Mouse (Mus musculus) CH12.LX (cell line): ENCODE measurements at regions not wholly inside any gene's neighbourhood (a gene's known extent, or its start where the extent isn't known, plus 50 kb on each side); places are given as distances from the start of the nearest gene placed in this dataset.

Source experiments
- CTCF ChIP-seq, 2 experiments: IDR thresholded peaks in 1 of 2; conservative IDR thresholded peaks in 1 of 2; 2 replicates each; pipeline ENCODE4 v1.5.1; 2011 to 2012; ENCODE audit warnings: low read depth in 2 of 2, low read length in 2 of 2, improper control_type of control experiment in 1 of 2, inconsistent platforms in 1 of 2, mild to moderate bottlenecking in 1 of 2, moderate library complexity in 1 of 2
- MEF2A ChIP-seq: IDR thresholded peaks from 2 replicates; pipeline ENCODE4 v1.6.1; 2014; ENCODE audit warnings: low read depth, mild to moderate bottlenecking, inconsistent platforms, low read length, improper control_type of control experiment, borderline replicate concordance

DNA sequence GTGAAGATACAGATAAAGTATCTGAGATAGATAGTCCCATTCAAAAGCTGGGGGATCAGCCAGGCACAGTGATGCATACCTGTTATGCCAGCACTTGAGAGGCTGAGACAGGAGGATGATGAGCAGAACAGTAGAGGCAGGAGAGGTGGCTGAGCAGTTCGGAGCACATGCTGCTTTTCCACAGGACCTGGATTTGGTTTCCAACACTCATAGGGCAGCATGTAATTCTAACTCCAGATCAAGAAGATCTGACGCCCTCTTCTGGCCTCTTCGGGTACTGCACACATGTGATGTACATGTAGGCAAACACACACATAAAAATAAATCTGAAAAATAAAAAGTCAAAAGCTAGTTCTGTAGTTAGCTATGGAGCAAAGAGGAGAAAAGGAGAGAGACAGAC lies 109.4 kb upstream of the Arid1b start:
- TF ChIP-seq CTCF (conservative IDR thresholded peaks at IDR 0.05 in 1 of 2, IDR thresholded peaks at IDR 0.05 in 1 of 2; ENCODE audit: low read depth in 2 of 2, low read length in 2 of 2): peak; percentile 37 to 58; a peak in 3 of 4 replicates
- no peak for TF ChIP-seq MEF2A
